Mouse (Mus musculus): ENCODE data around the gene Doc2b. TPM values are rescaled to one million over a fixed set of nuclear protein-coding genes. Genes with fewer than 3 reads are reported as not detected.

The Doc2b gene
- total and polyA plus RNA-seq, 3 experiments = not detected

- TF ChIP-seq ELF1 (IDR thresholded peaks at IDR 0.05; ENCODE audit: low read depth, low read length) (no peak), IRF4 (IDR thresholded peaks at IDR 0.05; ENCODE audit: low read depth, low read length) (no peak), MAFK (IDR thresholded peaks at IDR 0.05; ENCODE audit: insufficient replicate concordance, low read length) (no peak), POLR2A (IDR thresholded peaks at IDR 0.05; ENCODE audit: low read depth, low read length) (no peak), UBTF (IDR thresholded peaks at IDR 0.05; ENCODE audit: low read depth, low read length) (no peak), ZNF384 (IDR thresholded peaks at IDR 0.05; ENCODE audit: low read depth, low read length) (no peak), USF1 (IDR thresholded peaks at IDR 0.05; ENCODE audit: low read depth, low read length) (no peak)
- no peak overlapping the region for H3K4me3 ChIP-seq (replicated peaks in 1 of 3; ENCODE audit: low read depth in 2 of 3, low read length in 2 of 3, poor library complexity in 1 of 3)
- H3K9me3 ChIP-seq (replicated peaks; ENCODE audit: low read length) = no peaks in the 10 kb centered on the region
- H3K27me3 ChIP-seq (replicated peaks) = no peaks in the 10 kb centered on the region
- peaks cover 2 to 49% of the 10 kb centered on the region in 2 experiments; a peak in 3 of 4 replicates for H3K4me1 ChIP-seq (ENCODE audit: control insufficient read depth in 1 of 2, insufficient read depth in 2 of 2)
- dilution Hi-C loops (cut with MboI; ENCODE audit: extremely low pct_ligation_motif_present, extremely low pct_unique_long_range_greater_than_20kb, low sequenced_read_pairs) (no loop called here), in situ Hi-C loops (cut with MboI; ENCODE audit: low pct_ligation_motif_present, low pct_unique_long_range_greater_than_20kb, low sequenced_read_pairs) (no loop called here)
- H3K4me2 ChIP-seq (ENCODE audit: insufficient read depth, low read depth, poor library complexity, severe bottlenecking) = no peak overlapping the region
- no peaks in the 10 kb centered on the region for H3K79me2 ChIP-seq (replicated peaks; ENCODE audit: control insufficient read depth, extremely low read depth, insufficient read depth, poor library complexity, severe bottlenecking)
- H3K9ac ChIP-seq (ENCODE audit: insufficient read depth, low read depth) = no peak overlapping the region
- H3K36me3 ChIP-seq (replicated peaks in 1 of 2; ENCODE audit: control insufficient read depth in 1 of 2, insufficient read depth in 1 of 2, low read length in 1 of 2) = no peaks in the 10 kb centered on the region
- no peak overlapping the region for H3K27ac ChIP-seq (ENCODE audit: insufficient read depth, low read depth)
- DNase-seq (ENCODE audit: extremely low read depth) = no peak
These were observed 43.1 kb upstream of the Doc2b start for GRCm38 (mm10) chr11:75838861-75839426.

- dilution Hi-C loops (cut with MboI; ENCODE audit: extremely low pct_ligation_motif_present, extremely low pct_unique_long_range_greater_than_20kb, low sequenced_read_pairs) (no loop called here), in situ Hi-C loops (cut with MboI; ENCODE audit: low pct_ligation_motif_present, low pct_unique_long_range_greater_than_20kb, low sequenced_read_pairs) (no loop called here)
- TF ChIP-seq PAX5 (IDR thresholded peaks at IDR 0.05; ENCODE audit: low read length) = no peak
- no peak for TF ChIP-seq NRF1 (IDR thresholded peaks at IDR 0.05; ENCODE audit: low read depth, low read length)
- no peak for TF ChIP-seq CTCF (conservative IDR thresholded peaks at IDR 0.05 in 1 of 2, IDR thresholded peaks at IDR 0.05 in 1 of 2; ENCODE audit: low read depth in 2 of 2, low read length in 2 of 2)
- TF ChIP-seq GABPA (IDR thresholded peaks at IDR 0.05; ENCODE audit: insufficient replicate concordance, low read depth, low read length) = no peak
- TF ChIP-seq POLR2A (IDR thresholded peaks at IDR 0.05; ENCODE audit: low read depth, low read length) = no peak
- no peak for TF ChIP-seq TBP (conservative IDR thresholded peaks at IDR 0.05; ENCODE audit: low read depth, low read length)
- no peak for TF ChIP-seq SIN3A (IDR thresholded peaks at IDR 0.05; ENCODE audit: low read length)
- Histone ChIP-seq H3K9me3 (replicated peaks; ENCODE audit: low read length) (no peaks in the 10 kb centered on the region), H3K4me2 (ENCODE audit: insufficient read depth, low read depth, poor library complexity, severe bottlenecking) (no peak overlapping the region), H3K79me2 (replicated peaks; ENCODE audit: control insufficient read depth, extremely low read depth, insufficient read depth, poor library complexity, severe bottlenecking) (no peaks in the 10 kb centered on the region), H3K27ac (ENCODE audit: insufficient read depth, low read depth) (no peak overlapping the region), H3K27me3 (replicated peaks) (no peaks in the 10 kb centered on the region), H3K4me3 (replicated peaks in 1 of 3; ENCODE audit: low read depth in 2 of 3, low read length in 2 of 3, poor library complexity in 1 of 3) (no peak overlapping the region), H3K4me1 (ENCODE audit: control insufficient read depth in 1 of 2, insufficient read depth in 2 of 2) (peaks cover 2 to 36% of the 10 kb centered on the region in 2 experiments; a peak in 3 of 4 replicates), H3K9ac (ENCODE audit: insufficient read depth, low read depth) (no peak overlapping the region), H3K36me3 (replicated peaks in 1 of 2; ENCODE audit: control insufficient read depth in 1 of 2, insufficient read depth in 1 of 2, low read length in 1 of 2) (no peaks in the 10 kb centered on the region)
- no peak for DNase-seq (ENCODE audit: extremely low read depth)
These were observed 40.4 kb upstream of the Doc2b start for GRCm38 (mm10) chr11:75836240-75836610.

GRCm38 (mm10) chr11:75835587-75836239, 39.9 kb upstream of the Doc2b start:
- Histone ChIP-seq H3K27me3 (replicated peaks) (no peaks in the 10 kb centered on the region), H3K4me3 (replicated peaks in 1 of 3; ENCODE audit: low read depth in 2 of 3, low read length in 2 of 3, poor library complexity in 1 of 3) (no peak overlapping the region), H3K4me2 (ENCODE audit: insufficient read depth, low read depth, poor library complexity, severe bottlenecking) (no peak overlapping the region), H3K27ac (ENCODE audit: insufficient read depth, low read depth) (no peak overlapping the region), H3K79me2 (replicated peaks; ENCODE audit: control insufficient read depth, extremely low read depth, insufficient read depth, poor library complexity, severe bottlenecking) (no peaks in the 10 kb centered on the region), H3K36me3 (replicated peaks in 1 of 2; ENCODE audit: control insufficient read depth in 1 of 2, insufficient read depth in 1 of 2, low read length in 1 of 2) (no peaks in the 10 kb centered on the region), H3K9ac (ENCODE audit: insufficient read depth, low read depth) (no peak overlapping the region), H3K4me1 (ENCODE audit: control insufficient read depth in 1 of 2, insufficient read depth in 2 of 2) (peaks cover 2 to 36% of the 10 kb centered on the region in 2 experiments; a peak in 3 of 4 replicates), H3K9me3 (replicated peaks; ENCODE audit: low read length) (no peaks in the 10 kb centered on the region)
- no peak for DNase-seq (ENCODE audit: extremely low read depth)
- TF ChIP-seq NRF1 (IDR thresholded peaks at IDR 0.05; ENCODE audit: low read depth, low read length) = no peak
- TF ChIP-seq ZMIZ1 (IDR thresholded peaks at IDR 0.05; ENCODE audit: low read depth, low read length) = no peak
- TF ChIP-seq MEF2A (IDR thresholded peaks at IDR 0.05; ENCODE audit: borderline replicate concordance, low read depth, low read length) = no peak
- TF ChIP-seq SIN3A (IDR thresholded peaks at IDR 0.05; ENCODE audit: low read length) = no peak
- no peak for TF ChIP-seq RCOR1 (conservative IDR thresholded peaks at IDR 0.05; ENCODE audit: low read depth, low read length)
- TF ChIP-seq CHD2 (IDR thresholded peaks at IDR 0.05; ENCODE audit: low read length) = no peak
- TF ChIP-seq GABPA (IDR thresholded peaks at IDR 0.05; ENCODE audit: insufficient replicate concordance, low read depth, low read length) = no peak
- TF ChIP-seq RAD21 (IDR thresholded peaks at IDR 0.05; ENCODE audit: low read depth, low read length) = no peak
- no peak for TF ChIP-seq POLR2A (IDR thresholded peaks at IDR 0.05; ENCODE audit: low read depth, low read length)
- no peak for TF ChIP-seq BHLHE40 (IDR thresholded peaks at IDR 0.05; ENCODE audit: low read depth, low read length)
- TF ChIP-seq USF1 (IDR thresholded peaks at IDR 0.05; ENCODE audit: low read depth, low read length) = no peak
- TF ChIP-seq MYC (IDR thresholded peaks at IDR 0.05; ENCODE audit: low read depth, low read length) = no peak
- TF ChIP-seq TBP (conservative IDR thresholded peaks at IDR 0.05; ENCODE audit: low read depth, low read length) = no peak
- TF ChIP-seq IRF4 (IDR thresholded peaks at IDR 0.05; ENCODE audit: low read depth, low read length) = no peak
- TF ChIP-seq UBTF (IDR thresholded peaks at IDR 0.05; ENCODE audit: low read depth, low read length) = no peak
- no peak for TF ChIP-seq ZC3H11A (IDR thresholded peaks at IDR 0.05; ENCODE audit: low read depth, low read length)
- in situ Hi-C loops (cut with MboI; ENCODE audit: low pct_ligation_motif_present, low pct_unique_long_range_greater_than_20kb, low sequenced_read_pairs) = no loop called here
- dilution Hi-C loops (cut with MboI; ENCODE audit: extremely low pct_ligation_motif_present, extremely low pct_unique_long_range_greater_than_20kb, low sequenced_read_pairs) = no loop called here
